Comparison of ENCODE assay signal across 11 mouse cellular contexts in the genomic region with DNA sequence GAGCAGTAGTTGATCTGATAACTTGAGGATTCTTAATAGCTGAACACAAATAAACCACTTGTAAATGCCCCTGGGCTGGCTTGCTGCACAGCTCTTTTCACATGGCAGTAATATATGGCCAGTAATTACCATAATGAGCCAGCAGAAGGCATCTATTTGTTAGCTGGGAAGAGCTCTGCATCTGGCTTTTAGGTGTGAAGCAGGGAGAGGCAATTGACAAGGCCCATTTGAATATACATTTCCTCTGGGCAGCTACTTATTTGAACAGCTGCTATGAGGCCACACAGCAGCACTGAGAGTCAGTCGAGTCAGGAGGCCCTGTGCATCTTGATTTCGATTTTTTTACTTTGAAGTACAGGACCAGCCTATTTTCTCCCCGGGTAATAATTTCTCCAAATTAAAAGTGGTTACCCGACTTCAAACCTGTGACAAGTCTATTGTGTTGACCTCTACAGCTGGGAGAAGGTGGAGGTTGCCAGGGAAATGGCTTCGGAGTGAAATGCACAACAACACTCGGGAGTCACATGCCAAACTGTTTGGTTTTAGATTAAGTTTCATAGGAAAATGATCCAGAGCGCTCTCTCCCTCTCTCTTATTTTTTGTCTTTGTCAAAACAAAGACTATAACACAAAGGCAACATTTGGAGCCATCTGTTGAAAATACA.
DNase-seq lines count a peak whose midpoint lies in the region; ATAC-seq lines count a peak whose summit lies in the region.
"Had no signal": no experiment of that assay in that cellular context is flagged by ENCODE, and none has a peak within 500 bp of the region (broad histone marks: within the 10 kb centered on the region; RNA-seq: fewer than 3 reads in every experiment).

No protein-coding gene starts in this region.

- no peak overlapping the region for H3K27ac ChIP-seq in hindbrain, embryonic 14.5 days
- H3K27ac ChIP-seq in midbrain, embryonic 14.5 days (replicated peaks; ENCODE audit: low read depth, low read length): no peak overlapping the region
- H3K27ac ChIP-seq: embryonic facial prominence, embryonic 15.5 days; heart, embryonic 15.5 days; left cerebral cortex, adult 2 months had no signal

- H3K9me3 ChIP-seq in hindbrain, embryonic 14.5 days (ENCODE audit: control insufficient read depth, low read length): no peaks in the 10 kb centered on the region
- H3K9me3 ChIP-seq in midbrain, embryonic 14.5 days (ENCODE audit: control insufficient read depth, low read length): no peaks in the 10 kb centered on the region
- H3K9me3 ChIP-seq: embryonic facial prominence, embryonic 15.5 days; heart, embryonic 15.5 days had no signal

- no peaks in the 10 kb centered on the region for H3K27me3 ChIP-seq in hindbrain, embryonic 14.5 days (ENCODE audit: control insufficient read depth, insufficient read depth, low read length)
- H3K27me3 ChIP-seq in midbrain, embryonic 14.5 days (ENCODE audit: control insufficient read depth, insufficient read depth, low read length): no peaks in the 10 kb centered on the region
- H3K27me3 ChIP-seq: heart, embryonic 15.5 days had no signal

- H3K36me3 ChIP-seq in hindbrain, embryonic 14.5 days (replicated peaks; ENCODE audit: control insufficient read depth, insufficient read depth): no peaks in the 10 kb centered on the region
- H3K36me3 ChIP-seq in midbrain, embryonic 14.5 days (ENCODE audit: control insufficient read depth, insufficient read depth, low read length): no peaks in the 10 kb centered on the region
- H3K36me3 ChIP-seq: embryonic facial prominence, embryonic 15.5 days; heart, embryonic 15.5 days had no signal

- no peak overlapping the region for H3K4me3 ChIP-seq in hindbrain, embryonic 14.5 days (replicated peaks; ENCODE audit: low read length)
- H3K4me3 ChIP-seq in midbrain, embryonic 14.5 days (replicated peaks; ENCODE audit: low read depth, low read length): no peak overlapping the region
- H3K4me3 ChIP-seq: embryonic facial prominence, embryonic 15.5 days; heart, embryonic 15.5 days; left cerebral cortex, adult 2 months had no signal

- no peak overlapping the region for H3K4me2 ChIP-seq in hindbrain, embryonic 14.5 days (replicated peaks)
- no peak overlapping the region for H3K4me2 ChIP-seq in midbrain, embryonic 14.5 days (ENCODE audit: low read length)
- H3K4me2 ChIP-seq: embryonic facial prominence, embryonic 15.5 days; heart, embryonic 15.5 days had no signal

- H3K4me1 ChIP-seq in hindbrain, embryonic 14.5 days (replicated peaks; ENCODE audit: control insufficient read depth, insufficient read depth, low read length): peaks cover 15% of the 10 kb centered on the region; the same call in 1 of the 2 replicates
- H3K4me1 ChIP-seq in midbrain, embryonic 14.5 days (ENCODE audit: control insufficient read depth, insufficient read depth, low read length): peaks cover 16% of the 10 kb centered on the region
- H3K4me1 ChIP-seq: embryonic facial prominence, embryonic 15.5 days had no signal

- ATAC-seq in hindbrain, embryonic 14.5 days (ENCODE audit: low FRiP score): peak; percentile 71; the same call in 1 of the 2 replicates
- peak; percentile 60; the same call in 1 of the 2 replicates for ATAC-seq in midbrain, embryonic 14.5 days (ENCODE audit: low FRiP score, low TSS enrichment)
- ATAC-seq in erythroid progenitor cell, adult 5-6 weeks (replicated peaks; ENCODE audit: low FRiP score, poor library complexity, severe bottlenecking): no peak

- peak; percentile 18 for DNase-seq in ZHBTc4 (ENCODE audit: low read depth, low spot score)
- DNase-seq in embryo, embryonic 9.5 days (ENCODE audit: extremely low spot score): peak; percentile 49
- DNase-seq in hindbrain, embryonic 14.5 days (ENCODE audit: low spot score): peak; percentile 50
- DNase-seq in midbrain, embryonic 14.5 days: peak; percentile 66
- DNase-seq in gastrocnemius, adult 18-20 months (ENCODE audit: low spot score): no peak
- DNase-seq in ovary, postnatal 14 days (ENCODE audit: low spot score): no peak
- DNase-seq: lung, adult 18-20 months had no signal

- no peak overlapping the region for H3K9ac ChIP-seq in hindbrain, embryonic 14.5 days
- H3K9ac ChIP-seq in midbrain, embryonic 14.5 days (replicated peaks; ENCODE audit: low read length): no peak overlapping the region
- H3K9ac ChIP-seq: embryonic facial prominence, embryonic 15.5 days; heart, embryonic 15.5 days had no signal

- WGBS in hindbrain, embryonic 14.5 days: 20% methylated on average over 7 of the region's 7 CpGs
- 22% methylated on average over 7 of the region's 7 CpGs for WGBS in midbrain, embryonic 14.5 days

Comparison
In these comparisons a context has a peak if more than half of its experiments do, and no peak if none do; other contexts are left out.
1. DNase-seq: peak in ZHBTc4 (single experiment), embryo, embryonic 9.5 days (single experiment), hindbrain, embryonic 14.5 days (single experiment) and midbrain, embryonic 14.5 days (single experiment); none in gastrocnemius, adult 18-20 months (single experiment) and ovary, postnatal 14 days (single experiment).